Mouse (Mus musculus): ENCODE measurements around the gene Cacng8.

Cacng8 gene

DNA sequence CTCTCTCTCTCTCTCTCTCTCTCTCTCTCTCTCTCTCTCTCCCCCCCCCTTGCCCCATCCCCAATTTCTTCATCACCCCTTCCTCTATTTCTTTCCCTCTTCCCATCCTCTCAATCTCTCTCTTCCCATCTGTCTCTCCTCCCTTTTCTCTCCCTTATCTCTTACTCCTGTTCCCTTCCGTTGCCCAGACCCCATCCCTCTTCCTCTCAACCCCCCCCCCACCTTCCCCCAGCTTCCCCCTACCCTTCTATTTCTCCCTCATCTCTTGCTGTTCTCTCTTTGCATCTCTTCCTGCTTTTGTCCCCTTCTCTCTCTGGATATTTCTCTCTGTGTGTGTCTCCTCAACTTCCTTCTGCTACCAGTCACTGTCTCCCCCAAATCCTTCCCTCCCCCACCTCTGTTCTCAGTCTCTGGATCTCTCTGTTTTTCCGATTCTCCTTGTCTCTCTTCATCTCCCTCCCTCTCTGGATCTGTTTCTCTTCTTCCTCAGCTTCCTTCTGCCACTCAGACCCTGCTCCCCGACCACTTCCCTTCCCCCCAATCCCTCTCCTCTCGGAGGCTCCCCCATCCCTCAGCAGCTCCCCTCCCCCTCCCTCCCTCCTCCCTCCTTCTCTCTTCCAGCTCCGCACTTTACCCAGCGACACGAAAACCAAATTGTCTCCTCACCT is at the start of gene Cacng8:
TSS of gene Cacng8 (plus strand) at position 271 of the 668 bp plus-strand sequence.
- DNase-seq: no peak

DNA sequence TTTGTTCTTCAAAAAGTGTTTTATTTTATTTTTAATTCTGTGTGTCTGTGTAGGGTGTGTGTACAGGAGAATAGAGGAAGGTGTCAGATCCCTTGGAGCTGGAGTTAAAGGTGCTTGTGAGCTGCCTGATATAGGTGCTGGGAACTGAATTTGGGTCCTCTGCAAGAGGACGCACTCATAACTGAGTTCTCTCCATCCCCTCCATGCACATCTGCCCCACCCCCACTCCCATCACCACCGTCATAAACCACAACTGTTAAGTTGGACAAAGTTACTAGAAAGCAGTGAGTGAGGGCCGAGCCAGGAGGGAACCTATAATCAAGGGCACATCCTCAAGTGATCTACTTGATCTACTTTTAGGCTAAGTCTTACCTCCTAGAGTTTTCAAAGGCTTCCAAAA is 46.6 kb upstream of the Cacng8 start:
- peak; percentile 77 for DNase-seq

DNA sequence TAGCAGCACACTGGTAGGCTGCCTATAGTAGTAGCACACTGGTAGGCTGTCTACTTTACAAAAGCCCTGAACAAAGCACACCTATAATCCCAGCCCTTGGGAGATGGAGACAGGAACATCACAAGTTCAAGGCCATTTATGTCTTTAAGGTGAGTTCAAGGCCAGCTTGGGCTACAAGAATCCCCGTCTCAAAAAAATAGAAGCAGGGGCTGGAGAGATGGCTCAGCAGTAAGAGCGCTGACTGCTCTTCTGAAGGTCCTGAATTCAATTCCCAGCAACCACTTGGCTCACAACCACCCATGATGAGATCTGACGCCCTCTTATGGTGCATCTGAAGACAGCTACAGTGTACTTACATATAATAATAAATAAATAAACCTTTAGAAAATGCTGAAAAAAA is 45.2 kb upstream of the Cacng8 start:
- DNase-seq: no peak

DNA sequence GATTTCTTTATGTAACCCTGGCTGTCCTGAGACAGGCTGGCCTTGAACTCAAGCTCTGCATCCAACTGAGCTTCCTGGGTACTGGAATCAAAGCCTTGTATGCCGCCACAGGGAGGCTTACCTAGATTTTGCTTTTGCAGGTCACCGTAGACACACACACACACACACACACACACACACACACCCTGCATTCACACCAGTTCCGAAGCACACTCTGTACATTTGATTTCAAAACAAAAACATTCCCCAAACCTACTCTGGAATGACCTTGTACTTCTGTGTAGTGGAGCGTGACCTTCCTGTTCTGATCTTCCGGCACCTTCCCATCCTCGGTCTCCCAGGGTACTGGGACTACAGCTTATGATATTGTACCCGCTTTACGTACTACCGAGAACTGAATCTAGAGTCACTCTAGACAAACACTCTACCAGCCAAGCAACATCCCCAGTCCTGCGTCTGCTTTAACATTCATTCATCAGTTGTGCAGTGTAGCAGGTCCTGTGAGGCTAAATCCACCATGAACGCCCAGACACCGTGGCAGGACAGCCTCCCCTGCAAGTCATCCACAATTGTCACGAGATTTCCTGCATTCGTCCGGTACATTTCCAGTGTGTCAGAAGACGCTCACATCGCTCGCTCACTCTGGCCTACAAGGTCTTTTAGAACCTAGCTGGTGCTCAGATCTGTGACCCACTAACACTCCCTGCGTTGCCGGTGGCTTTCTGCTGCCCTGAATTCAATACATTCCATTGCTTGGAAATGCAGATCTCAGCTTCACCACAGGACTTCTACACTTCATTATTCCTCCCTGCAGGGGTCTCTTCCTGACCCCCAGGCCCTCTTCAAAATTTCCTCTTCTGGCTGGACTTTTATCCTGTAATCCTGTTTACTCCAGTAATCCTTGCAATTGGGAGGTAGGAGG is 42.9 kb upstream of the Cacng8 start:
- no peak for DNase-seq

DNA sequence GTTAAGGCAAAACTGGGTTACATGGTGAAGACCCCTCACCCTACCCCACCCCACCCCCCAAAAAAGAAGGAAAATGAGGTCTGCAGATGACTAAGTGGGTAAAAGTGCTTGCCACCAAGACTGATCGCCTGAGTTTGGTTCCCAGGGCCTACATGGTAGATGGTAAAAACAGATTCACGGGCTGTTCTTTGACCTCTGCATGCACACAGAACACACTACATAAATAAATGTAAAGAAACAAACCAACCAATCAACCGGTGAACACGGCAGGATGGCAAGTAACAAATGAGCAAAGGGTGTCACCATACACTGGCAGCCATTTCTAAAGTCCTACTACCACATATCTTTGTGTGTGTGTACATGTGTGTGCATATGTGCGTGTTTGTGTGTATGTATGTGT is 42.2 kb upstream of the Cacng8 start:
- no peak for DNase-seq

DNA sequence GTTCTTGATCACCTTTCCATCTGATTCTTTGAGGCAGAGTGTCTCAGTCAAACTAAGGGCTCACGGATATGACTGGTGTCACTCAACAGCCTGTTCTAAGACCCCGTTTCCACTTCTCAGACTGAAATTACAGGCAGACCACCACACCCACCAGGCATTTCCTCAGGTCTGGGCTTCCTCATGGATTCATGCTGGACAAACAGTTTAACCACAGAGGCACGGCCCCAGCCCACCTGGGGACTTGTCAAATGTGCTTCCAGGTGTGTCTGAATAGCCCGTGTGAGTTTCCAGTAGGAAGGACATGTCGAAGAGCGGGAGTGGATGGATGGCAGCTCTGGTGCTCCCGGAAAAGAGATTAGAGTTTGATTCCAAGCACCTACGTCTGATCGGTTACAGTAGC is 40.7 kb upstream of the Cacng8 start:
- no peak for DNase-seq

DNA sequence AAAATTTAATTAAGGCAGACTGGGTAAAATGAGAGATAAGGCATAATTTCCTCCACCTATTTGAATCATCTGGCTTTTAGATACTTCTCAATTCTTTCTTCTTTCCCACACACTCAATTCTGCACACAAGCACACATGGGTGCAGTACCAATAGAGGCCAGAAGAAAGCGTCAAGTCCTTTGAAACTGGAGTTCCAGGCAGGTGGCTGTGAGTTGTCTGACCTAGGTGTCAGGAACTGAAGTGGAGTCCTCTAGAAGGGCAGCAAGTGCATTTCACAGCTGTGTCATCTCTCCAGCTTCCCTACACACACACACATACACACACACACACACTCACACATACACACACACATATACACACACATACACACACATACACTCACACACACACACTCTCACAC is 38.9 kb upstream of the Cacng8 start:
- DNase-seq: no peak

DNA sequence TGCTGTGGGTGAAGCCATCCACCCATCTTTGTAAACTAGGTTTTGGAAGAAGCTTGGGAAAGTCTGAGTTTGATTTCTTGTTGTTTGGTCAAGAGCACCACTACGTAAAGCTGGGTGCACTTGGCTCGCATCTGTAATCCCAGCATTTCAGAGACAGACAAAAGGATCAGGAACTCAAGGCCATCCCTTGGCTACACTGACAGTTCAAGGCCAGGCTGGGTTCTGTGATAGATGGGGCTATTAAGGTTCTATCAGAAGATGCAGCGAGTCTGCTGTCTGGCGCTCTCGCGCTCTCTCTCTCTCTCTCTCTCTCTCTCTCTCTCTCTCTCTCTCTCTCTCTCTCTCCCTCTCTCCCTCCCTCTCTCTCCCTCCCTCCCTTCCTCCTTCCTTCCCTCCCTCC is 35.6 kb upstream of the Cacng8 start:
- DNase-seq: no peak

DNA sequence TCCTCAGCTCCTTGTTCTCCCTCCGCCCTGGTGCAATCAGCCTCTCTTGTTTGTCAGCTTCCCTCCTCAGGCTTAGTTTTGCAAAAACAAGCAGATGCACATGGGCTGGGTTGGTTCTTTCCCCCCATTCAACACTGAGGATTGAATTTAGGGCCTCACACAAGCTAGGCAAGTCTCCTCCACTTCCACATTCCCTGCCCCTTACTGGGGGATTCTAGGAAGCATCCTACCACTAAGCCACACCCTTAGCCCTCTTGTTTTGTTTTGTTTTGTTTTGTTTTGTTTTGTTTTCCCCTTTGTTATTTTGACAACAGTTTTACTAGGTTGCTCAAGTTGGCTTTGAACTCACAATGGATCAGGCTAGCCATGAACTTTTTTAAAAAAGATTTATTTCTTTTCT is 29.8 kb upstream of the Cacng8 start:
- DNase-seq: no peak

DNA sequence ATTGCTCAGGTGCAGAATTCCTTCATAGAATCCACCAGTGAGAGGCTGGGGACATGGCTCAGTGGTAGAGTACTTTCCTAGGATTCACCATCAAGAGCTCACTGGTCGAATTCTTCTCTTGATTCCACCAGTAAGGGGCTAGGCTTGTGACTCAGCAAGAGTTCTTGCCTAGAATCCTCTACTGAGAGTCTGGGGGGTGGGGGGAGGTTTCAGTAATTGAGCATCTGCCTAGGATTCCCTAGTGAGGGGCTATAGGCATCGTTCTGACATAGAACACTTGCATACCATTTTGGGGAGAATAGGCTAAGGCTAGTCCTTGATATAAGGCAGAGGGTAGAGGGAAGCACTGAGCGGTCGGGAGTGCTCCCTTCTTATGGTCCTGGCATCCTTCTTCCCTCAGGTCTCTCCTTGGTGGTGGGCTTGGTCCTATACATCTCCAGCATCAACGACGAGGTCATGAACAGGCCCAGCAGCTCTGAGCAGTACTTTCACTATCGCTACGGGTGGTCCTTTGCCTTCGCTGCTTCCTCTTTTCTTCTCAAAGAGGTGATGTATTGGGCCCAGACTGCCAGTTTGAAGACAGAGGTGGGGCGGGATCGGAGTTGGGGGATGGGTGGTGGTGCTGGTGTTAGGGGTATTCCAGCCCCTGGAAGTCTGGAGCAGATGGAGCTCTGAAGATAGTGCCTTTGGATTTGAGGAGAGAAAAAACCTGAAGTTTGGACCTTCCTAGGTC is 24.8 kb upstream of the Cacng8 start:
- no peak for DNase-seq

DNA sequence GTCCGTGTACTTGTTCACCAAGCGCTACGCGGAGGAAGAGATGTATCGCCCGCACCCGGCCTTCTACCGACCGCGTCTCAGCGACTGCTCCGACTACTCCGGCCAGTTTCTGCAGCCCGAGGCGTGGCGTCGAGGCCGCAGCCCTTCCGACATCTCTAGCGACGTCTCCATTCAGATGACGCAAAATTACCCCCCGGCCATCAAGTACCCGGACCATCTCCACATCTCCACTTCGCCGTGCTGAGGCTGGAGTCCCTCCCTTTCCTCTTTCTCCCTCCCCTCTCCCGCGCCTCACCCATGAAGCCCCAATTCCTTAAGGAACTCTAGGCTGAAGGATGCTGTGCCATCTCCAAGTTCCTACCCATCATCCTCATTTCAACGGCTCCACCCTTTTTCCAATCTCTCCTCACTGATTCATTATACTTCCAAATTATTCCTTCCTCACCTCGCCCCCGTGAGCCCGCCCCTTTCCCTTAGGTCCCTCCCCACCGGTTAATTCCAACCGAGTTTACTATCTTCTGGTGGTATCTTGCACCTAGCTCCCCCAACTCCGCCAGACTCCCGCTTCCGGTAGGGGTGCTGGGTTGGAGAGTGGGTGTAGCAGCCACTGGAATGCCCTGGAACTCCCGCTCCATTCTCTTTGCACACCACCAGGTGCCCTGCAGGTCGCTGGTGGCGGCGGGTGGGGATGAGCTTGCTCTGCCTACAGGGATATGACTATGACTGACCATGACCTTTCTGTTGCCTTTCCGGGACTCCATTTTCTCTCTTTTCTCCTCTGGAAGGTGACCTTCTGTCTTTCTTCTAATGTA is 23.6 kb upstream of the Cacng8 start:
- DNase-seq: no peak

DNA sequence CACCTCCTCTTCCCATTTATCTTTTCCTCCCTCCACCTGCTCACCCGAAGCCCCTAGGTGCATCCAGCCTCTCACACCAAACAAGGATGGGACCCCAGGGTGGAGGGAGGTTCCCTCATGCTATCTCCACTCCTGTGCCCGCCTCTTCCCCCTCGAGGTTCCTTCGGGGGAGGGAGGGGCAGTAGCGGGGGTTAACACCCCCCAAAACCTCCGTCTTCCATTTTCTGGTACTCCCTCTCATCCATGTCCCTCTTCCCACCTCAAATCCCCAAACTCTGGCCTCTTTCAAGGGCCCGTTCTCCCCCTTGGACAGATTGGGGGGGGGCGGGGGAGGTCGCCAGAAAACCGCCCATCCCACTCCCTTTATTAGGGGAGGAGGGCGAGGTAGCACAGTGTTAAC is 22.9 kb upstream of the Cacng8 start:
- DNase-seq: no peak

DNA sequence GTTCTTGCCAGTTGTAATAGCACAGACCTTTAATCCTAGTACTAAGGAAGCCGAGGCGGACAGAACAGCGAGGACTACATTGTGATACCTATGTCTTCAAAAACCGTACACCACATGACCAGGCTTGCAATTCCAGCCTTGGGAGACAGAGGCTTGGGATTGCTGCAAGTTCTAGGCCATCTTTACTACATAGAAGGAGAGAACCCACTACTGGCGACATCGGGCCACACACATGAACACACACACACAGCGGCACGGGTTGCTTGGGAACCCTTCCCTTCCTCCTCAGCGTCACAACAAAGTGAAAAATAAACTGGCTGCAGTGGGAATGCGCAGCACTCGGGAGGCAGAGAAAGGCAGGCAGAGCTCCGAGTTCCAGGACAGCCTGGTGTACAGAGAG is 22.2 kb upstream of the Cacng8 start:
- no peak for DNase-seq

DNA sequence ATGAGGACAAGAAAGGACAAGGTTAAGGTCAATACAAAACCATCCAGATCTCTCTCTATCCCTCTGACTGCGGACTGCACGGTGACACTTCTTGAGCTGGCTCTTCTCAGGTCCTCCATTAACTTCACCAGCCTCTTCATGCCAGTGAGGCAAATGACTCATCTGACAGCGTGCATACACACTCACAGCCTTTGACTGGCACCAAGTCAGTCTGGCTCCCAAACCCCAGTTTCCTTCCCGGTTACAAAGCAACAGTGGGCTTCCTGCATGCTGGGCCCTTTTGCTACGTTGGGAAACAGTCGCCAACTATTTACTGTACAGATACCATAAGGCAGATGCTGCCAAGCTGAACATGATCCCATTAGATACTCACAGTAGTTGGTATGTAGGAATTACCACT is 21.3 kb upstream of the Cacng8 start:
- no peak for DNase-seq

DNA sequence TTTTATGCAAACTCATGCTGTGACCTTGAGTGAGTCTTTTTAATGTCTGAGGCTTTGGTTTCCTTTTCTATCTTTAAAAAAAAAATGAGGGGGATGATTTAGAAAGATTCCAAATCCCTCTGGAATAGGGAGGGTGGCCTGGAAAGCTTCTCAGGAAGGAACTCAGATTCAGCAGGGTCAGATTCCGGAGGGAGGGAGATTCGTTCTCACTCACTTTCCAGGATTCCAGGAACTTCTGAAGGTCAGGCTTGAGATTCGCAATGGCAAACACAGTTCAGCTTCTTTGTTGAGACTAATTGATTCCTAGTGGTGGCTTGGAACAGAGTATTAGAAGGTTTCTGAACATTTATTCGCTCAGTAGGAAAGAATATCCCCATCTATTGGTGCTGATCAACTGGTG is 20.1 kb upstream of the Cacng8 start:
- no peak for DNase-seq

DNA sequence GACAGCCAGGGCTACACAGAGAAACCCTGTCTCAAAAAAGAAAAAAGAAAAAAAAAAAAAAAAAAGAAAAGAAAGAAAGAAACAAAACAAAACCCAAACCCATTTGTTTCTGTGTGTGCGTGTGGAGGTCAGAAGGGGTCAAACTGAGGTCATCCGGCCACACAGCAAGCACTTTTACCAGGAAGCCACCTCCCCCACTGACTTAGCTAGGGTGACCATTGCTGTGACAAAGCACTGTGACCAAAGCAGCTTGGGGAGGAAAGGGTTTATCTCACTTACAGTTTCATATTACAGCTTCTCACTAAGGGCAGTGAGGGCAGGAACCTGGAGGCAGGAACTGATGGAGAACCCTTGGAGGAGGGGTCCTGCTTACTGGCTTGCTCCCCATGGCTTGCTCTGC is 18.1 kb upstream of the Cacng8 start:
- no peak for DNase-seq

DNA sequence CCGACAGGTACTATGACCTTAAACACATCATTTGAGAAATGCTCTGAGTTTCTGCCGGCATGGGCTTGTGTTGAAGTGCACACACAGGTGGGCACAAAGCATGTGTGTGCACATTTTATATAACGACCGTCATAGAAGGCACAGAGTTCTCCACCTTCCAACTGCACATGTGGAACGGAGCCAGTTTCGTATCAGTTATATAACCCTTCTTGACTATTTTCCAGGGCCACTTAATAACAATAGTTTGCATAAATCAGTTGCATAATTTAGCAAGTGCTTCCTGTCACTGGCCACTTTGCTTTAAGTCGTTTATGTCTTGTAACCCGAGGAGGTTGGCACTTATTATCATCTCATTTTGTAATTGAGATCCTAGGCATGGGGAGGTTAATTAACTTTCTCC is 16.7 kb upstream of the Cacng8 start:
- no peak for DNase-seq

DNA sequence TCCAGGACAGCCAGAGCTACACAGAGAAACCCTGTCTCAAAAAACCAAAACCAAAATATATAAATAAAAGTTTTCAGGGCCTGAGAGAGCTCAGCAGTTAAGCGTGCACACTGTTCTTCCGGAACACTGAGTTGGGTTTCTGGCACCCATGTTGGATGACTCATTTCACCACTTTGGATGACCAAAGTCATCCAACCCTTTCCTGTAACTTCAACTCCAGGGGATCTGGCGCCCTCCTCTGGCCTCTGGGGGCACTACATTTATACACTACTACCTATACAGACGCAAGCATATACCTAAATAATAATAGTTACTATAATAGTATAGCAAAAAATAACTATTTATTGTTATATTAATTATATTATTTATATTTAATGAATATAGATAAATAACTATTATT is 13.7 kb upstream of the Cacng8 start:
- DNase-seq: peak; percentile 94

DNA sequence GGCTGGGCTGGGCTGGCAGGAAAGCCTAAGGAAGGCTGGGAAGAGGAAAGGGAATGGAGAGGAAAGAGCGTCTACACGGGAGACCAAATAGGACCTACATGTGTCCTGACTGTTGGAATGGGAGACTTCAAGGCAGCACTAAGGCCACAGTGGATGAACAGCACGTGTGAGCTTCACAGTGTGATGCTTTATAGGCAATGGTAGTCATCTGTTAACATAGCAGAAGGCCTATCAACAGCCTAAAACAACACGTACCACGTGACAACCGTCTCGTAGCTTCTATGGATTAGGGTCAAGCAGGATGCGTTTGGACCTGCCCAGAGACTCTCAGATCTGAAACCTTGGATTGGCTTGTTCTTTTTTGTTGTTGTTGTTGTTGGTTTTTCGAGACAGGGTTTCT is 8.4 kb upstream of the Cacng8 start:
- no peak for DNase-seq

DNA sequence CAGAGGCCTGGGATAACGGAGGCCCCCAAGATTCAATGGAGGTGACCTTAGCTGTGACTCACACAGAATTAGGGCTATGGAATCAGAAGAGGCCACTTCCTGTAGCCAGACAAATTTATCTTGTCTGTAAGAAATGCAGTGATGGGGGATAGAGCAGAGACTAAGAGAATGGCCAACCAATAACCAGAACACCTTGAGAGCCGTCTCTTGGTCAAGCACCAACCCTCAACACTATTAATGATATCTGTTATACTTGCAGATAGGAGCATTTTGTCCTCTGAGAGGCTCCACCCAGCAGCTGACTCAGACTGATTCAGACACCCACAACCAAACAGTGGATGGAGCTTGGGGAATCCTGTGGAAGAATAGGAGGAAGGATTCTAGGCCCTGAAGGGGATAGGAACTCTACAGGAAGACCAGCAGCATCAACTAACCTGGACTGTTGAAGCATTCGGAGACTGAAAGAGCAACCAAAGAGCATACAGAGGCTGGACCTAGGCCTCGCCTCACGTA is 5.6 kb upstream of the Cacng8 start:
- no peak for DNase-seq

DNA sequence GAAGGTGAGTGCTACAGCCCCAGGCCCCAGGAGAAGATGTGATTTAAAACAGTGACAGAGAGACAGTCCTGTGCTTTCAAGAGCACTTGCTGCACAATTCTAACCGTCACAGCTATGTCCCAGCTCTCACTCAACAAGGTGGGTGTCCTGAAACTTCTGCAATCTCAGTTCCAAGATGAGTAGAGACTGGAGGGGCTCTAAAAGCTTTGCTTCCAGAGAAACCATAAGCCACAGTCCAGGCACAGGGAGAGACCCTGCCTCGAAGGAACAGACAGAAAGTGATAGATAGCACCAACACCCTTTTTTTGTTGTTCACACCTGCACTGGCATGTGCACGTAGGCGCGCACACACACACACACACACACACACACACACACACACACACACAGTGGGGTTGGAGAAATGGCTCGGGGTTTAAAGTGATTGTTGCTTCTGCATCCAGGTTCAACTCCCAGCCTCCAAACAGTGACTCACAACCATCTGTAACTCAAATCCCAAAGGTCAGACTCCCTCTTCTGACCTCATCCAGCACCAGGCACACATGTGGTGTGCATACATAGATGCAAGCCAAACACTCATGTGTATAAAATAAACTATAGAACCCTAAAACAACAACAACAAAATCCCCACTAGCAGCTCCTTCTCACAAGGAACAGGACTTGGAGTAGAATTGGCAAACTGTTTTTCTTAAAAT is 4.3 kb upstream of the Cacng8 start:
- DNase-seq: no peak

DNA sequence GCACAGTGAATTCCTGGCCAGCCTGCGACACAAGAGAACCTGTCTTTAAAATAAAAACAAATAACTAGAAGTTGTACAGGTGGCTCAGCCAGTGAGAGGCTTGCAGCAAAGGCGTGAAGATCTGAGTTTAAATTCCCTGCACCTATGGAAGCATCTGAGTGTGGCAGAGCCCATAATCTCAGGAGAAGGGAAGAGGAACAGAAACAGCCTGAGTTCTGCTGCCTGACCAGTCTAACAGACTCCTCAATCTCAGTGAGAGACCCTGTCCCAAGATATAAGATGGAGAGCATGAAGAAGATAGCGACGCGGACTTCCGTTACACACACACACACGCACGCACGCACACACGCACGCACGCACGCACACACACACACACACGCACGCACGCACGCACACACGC is 2.7 kb upstream of the Cacng8 start:
- DNase-seq: no peak
